Mouse (Mus musculus) limb, embryonic 15.5 days (tissue): ENCODE results near the gene Luc7l. TPM values are rescaled to one million over a fixed set of nuclear protein-coding genes. Genes with fewer than 3 reads are reported as not detected.
"Not testable (repeated sequence)": the region's sequence is repeated elsewhere in the genome, so short reads cannot be mapped to it uniquely, and the experiment has no call there.

Experiments used
- ATAC-seq: fragments of 200-750 bp; cut with Nextera tagmentation; 2 replicates; pipeline ENCODE4 v1.8.0; 2017; ENCODE audit warnings: low read depth, moderate TSS enrichment; ENCODE audit not compliant: insufficient number of reproducible peaks, low FRiP score, low TSS enrichment
- H3K27ac ChIP-seq: fragments of 300-500 bp; sonication (generic); 2 replicates; pipeline ENCODE4 v1.5.1; 2015; ENCODE audit warnings: moderate library complexity, mild to moderate bottlenecking, inconsistent platforms
- H3K27me3 ChIP-seq: fragments of 300-500 bp; sonication (generic); 2 replicates; pipeline ENCODE4 v1.6.1; 2015; ENCODE audit warnings: inconsistent platforms
- H3K36me3 ChIP-seq: fragments of 300-500 bp; sonication (generic); 2 replicates; pipeline ENCODE4 v1.6.1; 2015; ENCODE audit warnings: inconsistent platforms
- H3K4me1 ChIP-seq: fragments of 300-500 bp; sonication (generic); 2 replicates; pipeline ENCODE4 v1.6.1; 2015; ENCODE audit warnings: inconsistent platforms
- H3K4me2 ChIP-seq: fragments of 300-500 bp; sonication (generic); 2 replicates; pipeline ENCODE4 v1.6.1; 2015; ENCODE audit warnings: mild to moderate bottlenecking, inconsistent platforms
- H3K4me3 ChIP-seq: fragments of 300-500 bp; sonication (generic); 2 replicates; pipeline ENCODE4 v1.5.1; 2015; ENCODE audit warnings: mild to moderate bottlenecking, inconsistent platforms
- H3K9ac ChIP-seq: fragments of 300-500 bp; sonication (generic); 2 replicates; pipeline ENCODE4 v1.6.1; 2015; ENCODE audit warnings: inconsistent platforms
- H3K9me3 ChIP-seq: fragments of 300-500 bp; sonication (generic); 2 replicates; pipeline ENCODE4 v1.6.1; 2016; ENCODE audit warnings: inconsistent platforms
- WGBS: fragments of 180-500 bp; shearing (Covaris S2); methylation state at CpG from one replicate; pipeline ENCODE4 v1.1.7; 2015; 5-methylcytosine and 5-hydroxymethylcytosine counted together
- polyA plus RNA-seq: library from polyadenylated mRNA; unstranded; fragments of >200 nt; fragmentation: Nextera tagmentation; extraction: Ambion mirVana; gene quantifications from 2 replicates; pipeline ENCODE4 v1.2.1, GENCODE M21; 2015

The Luc7l gene
- polyA plus RNA-seq, 1 experiment from 2014 or later, result 102 TPM

- no peak for ATAC-seq
- 79% methylated on average over 4 of the region's 4 CpGs for WGBS
- no peaks in the 10 kb centered on the region for H3K9me3 ChIP-seq
- H3K27me3 ChIP-seq, result no peaks in the 10 kb centered on the region
- no peak overlapping the region for H3K4me3 ChIP-seq
- no peaks in the 10 kb centered on the region for H3K4me1 ChIP-seq
- H3K36me3 ChIP-seq, result peaks cover 77% of the 10 kb centered on the region
- no peak overlapping the region for H3K9ac ChIP-seq
- no peak overlapping the region for H3K27ac ChIP-seq
- no peak overlapping the region for H3K4me2 ChIP-seq
Observed at GRCm38 (mm10) chr17:26261826-26262225, 9.1 kb downstream of the Luc7l start.

DNA sequence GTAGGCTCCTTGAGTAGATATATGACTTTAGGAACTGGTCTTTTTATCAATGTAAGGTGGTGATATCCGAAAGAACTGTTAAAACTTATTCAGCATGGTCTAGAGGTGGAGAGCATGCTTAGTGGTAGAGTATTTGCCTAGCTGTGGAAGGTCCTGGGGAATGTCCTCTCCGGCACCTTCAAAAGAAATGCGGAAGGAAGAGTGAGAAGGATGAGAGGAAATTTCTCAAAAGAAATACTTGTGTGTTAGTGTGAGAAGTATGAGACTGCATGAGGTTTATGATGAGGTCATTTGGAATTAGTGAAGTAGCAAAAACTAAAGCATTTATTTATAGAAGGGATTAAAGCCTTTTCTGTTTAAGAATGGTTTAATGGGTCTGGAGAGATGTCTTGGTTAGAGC, 9.7 kb downstream of the Luc7l start:
- Histone ChIP-seq H3K9ac (no peak overlapping the region), H3K4me2 (no peak overlapping the region), H3K4me1 (no peaks in the 10 kb centered on the region), H3K9me3 (no peaks in the 10 kb centered on the region), H3K27ac (no peak overlapping the region), H3K4me3 (no peak overlapping the region), H3K27me3 (no peaks in the 10 kb centered on the region), H3K36me3 (peaks cover 77% of the 10 kb centered on the region)
- WGBS, result 93% methylated on average over 3 of the region's 3 CpGs
- ATAC-seq, result no peak

DNA sequence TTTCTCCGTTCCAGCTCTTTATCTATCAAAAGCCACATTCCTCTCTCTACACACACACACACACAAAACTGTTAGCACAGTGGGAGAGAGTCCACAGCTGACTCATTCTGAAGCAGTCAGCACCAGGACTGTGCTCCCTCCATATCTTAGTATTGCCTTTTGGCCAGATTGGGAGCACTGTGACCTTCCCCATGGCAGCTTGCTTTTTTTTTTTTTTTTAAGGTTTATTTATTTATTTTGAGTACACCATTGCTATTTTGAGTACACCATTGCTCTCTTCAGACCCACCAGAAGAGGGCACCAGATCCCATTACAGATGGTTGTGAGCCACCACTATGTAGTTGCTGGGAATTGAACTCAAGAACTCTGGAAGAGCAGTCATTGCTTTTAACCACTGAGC, 16.2 kb downstream of the Luc7l start:
- ATAC-seq, result no peak
- Histone ChIP-seq H3K27me3 (no peaks in the 10 kb centered on the region), H3K9ac (no peak overlapping the region), H3K9me3 (no peaks in the 10 kb centered on the region), H3K4me1 (no peaks in the 10 kb centered on the region), H3K4me3 (no peak overlapping the region), H3K4me2 (no peak overlapping the region), H3K36me3 (peaks cover 76% of the 10 kb centered on the region), H3K27ac (no peak overlapping the region)
- WGBS, result 78% methylated on average over 1 of the region's 1 CpGs

- not testable (repeated sequence) for H3K4me1 ChIP-seq, H3K9ac ChIP-seq, ATAC-seq, H3K27me3 ChIP-seq, H3K9me3 ChIP-seq, H3K4me3 ChIP-seq, H3K27ac ChIP-seq, H3K4me2 ChIP-seq
- peaks cover 71% of the 10 kb centered on the region for H3K36me3 ChIP-seq
- 94% methylated on average over 10 of the region's 10 CpGs for WGBS
Observed at GRCm38 (mm10) chr17:26269577-26269976, 16.9 kb downstream of the Luc7l start.

GRCm38 (mm10) chr17:26272586-26272985, 19.9 kb downstream of the Luc7l start:
- no peaks in the 10 kb centered on the region for H3K27me3 ChIP-seq
- peaks cover 72% of the 10 kb centered on the region for H3K36me3 ChIP-seq
- no peaks in the 10 kb centered on the region for H3K4me1 ChIP-seq
- ATAC-seq, result no peak
- H3K9ac ChIP-seq, result no peak overlapping the region
- no peak overlapping the region for H3K27ac ChIP-seq
- no peak overlapping the region for H3K4me2 ChIP-seq
- H3K9me3 ChIP-seq, result no peaks in the 10 kb centered on the region
- H3K4me3 ChIP-seq, result no peak overlapping the region
- WGBS, result 80% methylated on average over 3 of the region's 3 CpGs

GRCm38 (mm10) chr17:26275933-26276332, 23.2 kb downstream of the Luc7l start:
- H3K4me3 ChIP-seq, result no peak overlapping the region
- no peak overlapping the region for H3K9ac ChIP-seq
- H3K36me3 ChIP-seq, result peaks cover 77% of the 10 kb centered on the region
- no peak overlapping the region for H3K4me2 ChIP-seq
- no peak for ATAC-seq
- WGBS, result 87% methylated on average over 13 of the region's 13 CpGs
- H3K27me3 ChIP-seq, result no peaks in the 10 kb centered on the region
- no peaks in the 10 kb centered on the region for H3K4me1 ChIP-seq
- H3K9me3 ChIP-seq, result no peaks in the 10 kb centered on the region
- H3K27ac ChIP-seq, result no peak overlapping the region

GRCm38 (mm10) chr17:26276711-26277110, 24.0 kb downstream of the Luc7l start:
- H3K9ac ChIP-seq, result no peak overlapping the region
- WGBS, result 97% methylated on average over 4 of the region's 4 CpGs

GRCm38 (mm10) chr17:26286199-26286955, 33.7 kb downstream of the Luc7l start:
- H3K4me3 ChIP-seq, result no peak overlapping the region
- no peak for ATAC-seq
- no peak overlapping the region for H3K4me2 ChIP-seq
- no peaks in the 10 kb centered on the region for H3K27me3 ChIP-seq
- no peak overlapping the region for H3K9ac ChIP-seq
- no peak overlapping the region for H3K27ac ChIP-seq
- WGBS, result 84% methylated on average over 8 of the region's 8 CpGs
- H3K9me3 ChIP-seq, result no peaks in the 10 kb centered on the region
- H3K4me1 ChIP-seq, result no peaks in the 10 kb centered on the region
- H3K36me3 ChIP-seq, result peaks cover 96% of the 10 kb centered on the region

More at GRCm38 (mm10) chr17:26276711-26277110, 24.0 kb downstream of the Luc7l start:
- Histone ChIP-seq H3K4me3 (no peak overlapping the region), H3K4me2 (no peak overlapping the region), H3K27ac (no peak overlapping the region), H3K4me1 (no peaks in the 10 kb centered on the region), H3K9me3 (no peaks in the 10 kb centered on the region), H3K27me3 (no peaks in the 10 kb centered on the region), H3K36me3 (peaks cover 77% of the 10 kb centered on the region)
- no peak for ATAC-seq

DNA sequence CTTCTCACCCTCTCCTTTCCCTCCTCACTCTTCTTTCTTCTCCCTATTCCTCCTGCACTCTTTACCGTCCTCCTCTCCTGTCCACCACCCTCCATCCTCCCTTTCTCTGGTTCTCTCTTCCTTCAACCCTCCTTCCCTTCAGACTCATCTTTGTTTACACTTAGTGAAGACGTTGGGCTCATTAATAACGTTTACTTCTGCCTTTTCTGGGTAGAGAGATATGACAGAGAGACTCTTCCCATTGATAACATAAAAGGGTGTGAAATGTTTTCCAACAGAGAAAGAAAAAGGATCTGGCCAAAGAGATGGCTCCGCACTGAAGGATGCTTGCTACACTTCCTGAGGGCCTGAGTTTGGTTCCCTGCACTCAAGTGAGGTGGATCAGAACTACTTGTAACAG, 36.8 kb downstream of the Luc7l start:
- Histone ChIP-seq H3K4me2 (no peak overlapping the region), H3K9ac (no peak overlapping the region), H3K27ac (no peak overlapping the region), H3K9me3 (0 out of 2 replicates have a peak, but pooled peaks cover 6% of the 10 kb centered on the region), H3K4me3 (no peak overlapping the region), H3K27me3 (no peaks in the 10 kb centered on the region), H3K36me3 (peaks cover 67% of the 10 kb centered on the region), H3K4me1 (no peaks in the 10 kb centered on the region)
- no peak for ATAC-seq
- 78% methylated on average over 4 of the region's 4 CpGs for WGBS

DNA sequence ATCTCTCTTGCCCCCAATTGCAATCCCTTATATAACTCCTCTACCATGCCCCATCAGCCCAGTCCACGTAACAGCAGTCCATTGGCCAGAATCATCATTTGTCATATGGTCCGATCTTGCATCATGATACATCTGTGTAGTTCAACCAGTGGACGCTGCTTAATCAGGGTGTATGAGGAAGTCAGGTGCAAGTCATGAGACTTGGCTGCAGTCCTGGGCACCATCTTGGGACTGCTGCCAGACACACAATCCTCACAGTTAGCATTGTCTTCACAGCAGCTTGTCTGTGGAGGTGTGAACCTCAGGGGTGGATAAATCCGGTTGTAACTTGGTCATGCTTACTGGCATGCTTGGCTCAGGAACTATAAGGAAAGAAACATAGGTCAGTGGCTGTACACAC, 45.6 kb downstream of the Luc7l start:
- not testable (repeated sequence) for H3K9me3 ChIP-seq, H3K4me3 ChIP-seq, H3K27me3 ChIP-seq, H3K9ac ChIP-seq, H3K4me2 ChIP-seq, H3K27ac ChIP-seq, H3K4me1 ChIP-seq, H3K36me3 ChIP-seq, ATAC-seq
- 85% methylated on average over 4 of the region's 4 CpGs for WGBS

- no peak for ATAC-seq
- Histone ChIP-seq H3K4me1 (no peaks in the 10 kb centered on the region), H3K36me3 (no peaks in the 10 kb centered on the region), H3K27ac (no peak overlapping the region), H3K9ac (no peak overlapping the region), H3K4me2 (no peak overlapping the region), H3K9me3 (no peaks in the 10 kb centered on the region), H3K4me3 (no peak overlapping the region), H3K27me3 (peaks cover 18% of the 10 kb centered on the region; the same call in 1 of the 2 replicates)
- 10% methylated on average over 6 of the region's 6 CpGs for WGBS
Observed at GRCm38 (mm10) chr17:26314291-26314690, 61.6 kb downstream of the Luc7l start.

- no peaks in the 10 kb centered on the region for H3K4me1 ChIP-seq
- no peak overlapping the region for H3K9ac ChIP-seq
- H3K27me3 ChIP-seq, result peaks cover 18% of the 10 kb centered on the region; the same call in 1 of the 2 replicates
- H3K36me3 ChIP-seq, result no peaks in the 10 kb centered on the region
- H3K27ac ChIP-seq, result no peak overlapping the region
- H3K4me2 ChIP-seq, result no peak overlapping the region
- ATAC-seq, result no peak
- no peak overlapping the region for H3K4me3 ChIP-seq
- no peaks in the 10 kb centered on the region for H3K9me3 ChIP-seq
- WGBS, result 31% methylated on average over 10 of the region's 10 CpGs
Observed at GRCm38 (mm10) chr17:26315474-26315873, 62.8 kb downstream of the Luc7l start.
